Mouse (Mus musculus) gastrocnemius, postnatal 10 days (tissue): ENCODE measurements at regions not wholly inside any gene's neighbourhood (a gene's known extent, or its start where the extent isn't known, plus 50 kb on each side); places are given as distances from the start of the nearest gene placed in this dataset.

Experiments
- DNase-seq: peaks from one replicate; pipeline ENCODE4 v3.0.0; 2021; ENCODE audit warnings: mixed read lengths

GRCm38 (mm10) chr5:138875180-138876076, 55.5 kb downstream of the Gm5294 start:
- no peak for DNase-seq

- no peak for DNase-seq
Observed at GRCm38 (mm10) chr5:138881649-138882226, 61.9 kb downstream of the Gm5294 start.

DNA sequence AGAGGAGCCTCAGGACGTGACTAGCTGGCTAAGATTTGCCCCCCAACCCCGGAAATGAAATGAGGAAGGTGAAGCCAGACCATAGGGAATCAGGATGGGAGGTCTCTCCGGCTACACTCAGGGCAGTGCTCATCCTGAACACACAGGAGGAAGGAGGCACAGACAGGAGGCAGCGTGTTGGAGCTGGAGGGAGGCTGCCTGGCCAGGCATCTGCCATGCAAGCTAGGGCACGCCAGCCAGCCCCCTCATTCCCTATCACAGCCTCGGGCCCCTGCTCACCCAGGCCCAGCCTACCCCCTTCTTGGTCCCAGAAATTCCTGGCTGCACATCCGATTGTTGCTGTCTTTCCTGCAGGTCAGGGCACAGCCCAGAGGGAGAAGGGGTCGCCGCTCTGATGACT, 63.7 kb downstream of the Gm5294 start:
- no peak for DNase-seq

DNA sequence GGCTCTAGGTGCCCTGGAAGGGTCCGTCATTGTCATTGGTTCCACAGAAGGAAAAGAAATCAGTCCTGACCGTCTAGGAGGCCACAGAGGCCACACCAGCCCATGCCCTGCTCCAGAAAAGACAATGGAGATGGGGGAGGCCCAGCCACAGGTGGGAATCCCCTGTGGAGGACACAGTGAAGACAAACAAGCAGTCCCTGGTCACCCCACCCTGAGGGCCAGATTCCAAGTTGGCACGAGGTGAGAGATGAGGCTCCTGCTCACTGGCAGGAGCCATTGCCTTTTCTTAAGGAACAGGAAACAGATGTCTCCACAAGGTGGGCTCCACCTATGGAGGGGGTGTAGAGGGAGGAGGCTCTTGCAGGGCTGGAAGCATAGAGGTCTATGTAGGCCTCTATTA, 66.0 kb downstream of the Gm5294 start:
- no peak for DNase-seq

DNA sequence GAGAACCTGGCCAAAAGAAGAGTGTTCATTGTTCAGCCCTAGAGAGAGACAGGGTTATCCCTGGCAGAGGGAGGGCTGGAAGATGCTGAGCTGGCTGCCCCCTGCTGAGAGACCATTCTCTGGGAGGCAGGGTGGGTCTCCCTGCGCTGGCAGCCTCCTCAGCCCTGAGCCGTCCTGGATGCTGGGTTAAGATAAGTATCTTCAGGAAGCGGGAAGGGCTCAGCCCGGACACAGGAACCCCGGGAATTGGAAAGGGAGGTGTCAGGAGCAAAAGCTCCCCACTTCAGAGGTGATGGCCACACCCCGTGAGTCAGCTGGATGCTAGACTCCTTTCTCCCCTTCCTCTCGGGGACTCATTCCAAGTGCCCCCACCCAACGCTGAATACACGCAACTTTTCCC, 68.9 kb downstream of the Gm5294 start:
- no peak for DNase-seq

DNA sequence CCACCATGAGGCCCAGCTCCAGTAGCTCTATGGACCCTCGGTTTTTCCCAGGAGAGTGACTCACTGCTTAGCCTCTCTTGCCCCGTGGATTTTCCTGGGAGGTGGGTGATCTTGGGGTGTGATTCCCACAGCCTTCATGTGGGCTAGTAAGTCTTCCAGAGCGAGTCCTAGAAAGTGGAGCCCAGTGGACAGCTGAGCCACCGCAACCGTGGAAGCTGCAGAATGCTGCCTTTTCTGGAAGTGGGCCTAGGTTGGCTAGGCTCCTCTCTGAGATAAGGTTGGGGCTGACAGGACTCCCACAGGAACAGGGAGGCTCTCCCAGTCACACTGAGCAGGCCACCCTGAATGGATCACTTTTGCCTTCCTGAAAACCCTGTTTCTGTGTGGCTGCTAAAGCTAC, 69.9 kb downstream of the Gm5294 start:
- DNase-seq: peak; percentile 60

- no peak for DNase-seq
Observed at GRCm38 (mm10) chr5:138894496-138894895, 74.6 kb downstream of the Gm5294 start.

DNA sequence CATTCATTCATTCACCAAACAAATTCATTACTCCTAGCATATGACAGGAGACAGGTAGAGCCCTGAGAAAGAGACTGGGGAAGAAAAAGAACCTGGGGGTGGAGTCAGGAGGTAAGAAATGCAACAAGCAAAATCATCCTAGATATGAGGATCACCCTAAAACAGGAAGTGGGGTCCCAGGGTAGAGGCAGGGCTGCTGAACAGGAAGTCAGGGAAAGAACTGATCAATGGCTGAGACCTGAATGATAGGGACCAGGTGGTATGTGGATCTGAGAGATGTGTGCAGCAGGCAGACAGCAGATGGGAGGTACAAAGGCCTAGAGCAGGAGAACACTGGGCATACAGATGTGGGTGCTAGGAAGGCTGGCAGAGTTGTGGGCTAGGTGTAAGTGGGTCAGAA, 77.4 kb downstream of the Gm5294 start:
- no peak for DNase-seq

GRCm38 (mm10) chr5:138898440-138898839, 78.6 kb downstream of the Gm5294 start:
- no peak for DNase-seq

DNA sequence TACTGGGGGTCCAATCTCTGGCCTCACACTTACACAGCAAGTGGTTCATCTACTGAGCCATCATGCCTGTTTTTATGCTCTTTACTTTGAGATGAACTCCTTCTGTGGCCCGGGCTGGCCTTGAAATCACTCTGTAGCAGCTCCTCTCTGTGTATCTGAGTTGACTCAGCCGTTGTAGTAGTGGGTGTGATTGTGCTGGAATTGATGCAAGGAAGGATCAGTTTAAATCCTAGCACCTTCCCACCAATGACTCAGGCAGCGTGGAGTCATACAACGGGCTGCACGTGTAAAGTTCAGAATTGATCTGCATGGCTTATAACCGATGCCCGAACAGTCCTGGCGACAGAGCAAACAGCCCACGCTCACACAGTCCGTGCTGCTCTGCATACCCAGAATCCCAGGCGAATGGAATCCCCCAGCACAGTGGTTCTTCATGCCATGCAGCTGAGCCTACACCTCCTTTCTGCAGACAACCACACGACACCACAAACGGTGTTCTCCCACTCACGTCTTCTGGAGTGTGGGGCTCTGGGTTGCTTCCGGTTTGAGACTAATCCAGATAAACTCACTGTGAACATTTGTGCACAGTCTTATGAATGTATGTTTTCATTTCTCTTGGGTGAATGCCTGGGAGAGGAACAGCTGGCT, 81.2 kb downstream of the Gm5294 start:
- DNase-seq: no peak

DNA sequence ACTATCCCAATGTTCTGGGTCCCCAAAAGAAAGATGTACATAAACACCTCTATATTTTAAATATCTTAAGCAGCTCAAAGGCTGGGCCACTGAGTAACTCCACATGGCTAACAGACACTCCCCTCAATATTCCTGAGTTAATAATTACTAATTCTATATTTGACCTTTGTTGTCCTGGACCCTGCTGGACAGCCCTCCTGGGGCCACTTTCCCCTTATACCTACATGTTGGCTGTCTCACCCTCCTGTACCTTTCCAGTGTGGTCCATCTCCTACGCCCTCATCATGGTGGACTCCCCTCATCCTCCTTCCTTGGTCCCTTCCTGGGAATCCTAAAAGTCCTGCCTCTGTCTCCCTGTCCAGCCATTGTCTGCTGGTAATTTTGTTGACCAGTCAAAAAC, 82.4 kb downstream of the Gm5294 start:
- DNase-seq: no peak

GRCm38 (mm10) chr5:138911769-138912710, 85.1 kb downstream of the Pdgfa start:
- no peak for DNase-seq

DNA sequence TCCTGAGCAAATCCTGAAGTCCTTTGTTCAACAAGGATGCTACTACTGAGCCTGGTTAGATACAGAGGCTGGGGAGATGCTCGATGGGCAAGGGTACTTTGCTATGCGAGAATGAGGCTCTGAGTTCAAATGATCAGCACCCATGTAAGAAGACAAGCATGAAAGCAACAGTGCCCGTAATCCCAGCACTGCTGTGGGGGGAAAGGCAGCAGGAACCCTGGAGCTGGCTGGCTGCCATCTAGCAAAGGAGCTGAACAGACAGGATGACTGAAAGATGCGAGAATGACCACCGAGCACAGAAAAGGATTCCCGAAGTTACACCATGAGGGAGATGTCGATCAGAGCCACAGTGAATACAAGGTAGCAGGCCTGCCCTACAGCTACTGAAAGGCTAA, 84.5 kb downstream of the Pdgfa start:
- peak; percentile 40 for DNase-seq

DNA sequence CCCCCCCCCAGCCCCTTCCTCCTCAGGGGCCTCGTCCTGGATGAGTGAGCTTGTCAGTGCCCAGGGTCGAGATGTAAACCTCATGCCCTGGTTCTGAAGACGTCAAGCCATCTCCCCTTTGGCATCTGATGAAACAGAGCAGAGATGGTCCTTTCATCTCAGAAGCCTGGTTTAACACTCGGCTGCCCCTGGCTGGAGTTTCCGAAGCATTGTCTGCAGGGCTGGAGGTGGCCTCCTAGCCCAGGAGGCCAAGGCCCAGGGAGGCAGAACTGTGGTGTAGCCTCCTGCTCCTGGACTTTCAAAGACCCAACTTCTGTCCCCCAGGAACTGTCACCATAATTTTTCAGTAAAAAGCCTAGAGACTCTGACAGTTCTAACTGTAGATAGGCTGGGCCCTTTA, 82.1 kb downstream of the Pdgfa start:
- DNase-seq: no peak

GRCm38 (mm10) chr5:138915496-138915895, 81.7 kb downstream of the Pdgfa start:
- no peak for DNase-seq

- peak; percentile 84 for DNase-seq
Observed at GRCm38 (mm10) chr5:138920156-138920845, 76.9 kb downstream of the Pdgfa start.

DNA sequence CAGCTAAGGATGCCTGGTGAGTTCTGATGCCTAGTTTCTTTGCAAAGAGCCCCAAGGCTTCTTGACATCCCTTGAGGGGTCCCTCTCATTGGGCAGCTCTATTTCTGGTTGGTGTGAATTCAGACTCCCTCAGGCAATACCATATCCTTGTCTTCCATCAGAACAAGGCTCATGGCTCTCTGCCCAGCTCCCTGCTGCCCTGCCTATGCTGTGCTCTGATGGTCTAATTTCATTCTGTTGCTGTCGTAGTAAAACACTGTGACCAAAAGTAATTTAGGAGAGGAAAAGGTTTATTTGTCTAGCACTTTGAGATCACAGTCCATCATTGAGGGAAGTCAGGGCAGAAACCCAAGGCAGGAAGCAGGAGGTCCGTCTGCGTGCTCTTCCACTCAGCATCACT, 75.1 kb downstream of the Pdgfa start:
- DNase-seq: no peak
